Mouse (Mus musculus): ENCODE measurements around the gene Gm28047.

DNA sequence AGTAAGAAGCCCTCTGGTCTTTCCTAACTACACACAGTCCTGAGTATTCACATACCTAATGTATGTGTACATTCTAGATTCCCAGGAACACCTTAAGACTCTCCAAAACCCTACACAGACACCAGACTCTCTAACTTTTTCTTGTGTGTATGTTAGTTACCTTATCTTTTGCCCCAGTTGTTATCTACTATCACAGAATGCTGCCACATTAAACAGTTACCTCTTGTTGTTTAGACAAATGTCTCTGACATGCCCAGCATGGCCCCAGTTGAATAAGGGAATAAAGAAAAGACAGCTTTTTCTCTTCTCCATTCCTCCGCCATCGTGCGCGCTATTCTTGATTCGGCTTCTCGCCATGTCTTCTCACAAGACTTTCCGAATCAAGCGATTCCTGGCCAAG lies 9.8 kb upstream of the Gm28047 start:
- TF ChIP-seq CTCF (IDR thresholded peaks at IDR 0.05; ENCODE audit: control insufficient read depth, insufficient read depth, low read length) (no peak), POLR2A (IDR thresholded peaks at IDR 0.05; ENCODE audit: borderline replicate concordance, control insufficient read depth, low read depth, low read length) (no peak)
